Mouse (Mus musculus): ENCODE data around the gene Asna1.

Gene Asna1

GRCm38 (mm10) chr8:85036381-85036717 lies 11.3 kb upstream of the Asna1 start:
- in situ Hi-C loops (cut with MboI; ENCODE audit: low pct_unique_long_range_greater_than_20kb in 1 of 2, low sequenced_read_pairs in 2 of 2, unreplicated experiment in 1 of 2) = no loop called here

- in situ Hi-C loops (cut with MboI; ENCODE audit: low pct_unique_long_range_greater_than_20kb in 1 of 2, low sequenced_read_pairs in 2 of 2, unreplicated experiment in 1 of 2) = no loop called here
These were observed 10.7 kb upstream of the Asna1 start for GRCm38 (mm10) chr8:85035728-85036310.

- in situ Hi-C loops (cut with MboI; ENCODE audit: low pct_unique_long_range_greater_than_20kb in 1 of 2, low sequenced_read_pairs in 2 of 2, unreplicated experiment in 1 of 2) = no loop called here
These were observed 10.2 kb upstream of the Asna1 start for GRCm38 (mm10) chr8:85035165-85035727.

GRCm38 (mm10) chr8:85034764-85035163 lies 9.7 kb upstream of the Asna1 start:
- in situ Hi-C loops (cut with MboI; ENCODE audit: low pct_unique_long_range_greater_than_20kb in 1 of 2, low sequenced_read_pairs in 2 of 2, unreplicated experiment in 1 of 2) = no loop called here

- in situ Hi-C loops (cut with MboI; ENCODE audit: low pct_unique_long_range_greater_than_20kb in 1 of 2, low sequenced_read_pairs in 2 of 2, unreplicated experiment in 1 of 2) = no loop called here
These were observed 8.8 kb upstream of the Asna1 start for GRCm38 (mm10) chr8:85033867-85034266.

- in situ Hi-C loops (cut with MboI; ENCODE audit: low pct_unique_long_range_greater_than_20kb in 1 of 2, low sequenced_read_pairs in 2 of 2, unreplicated experiment in 1 of 2) = no loop called here
These were observed 7.7 kb upstream of the Asna1 start for GRCm38 (mm10) chr8:85032622-85033311.

GRCm38 (mm10) chr8:85029271-85029670 lies 4.2 kb upstream of the Asna1 start:
- in situ Hi-C loops (cut with MboI; ENCODE audit: low pct_unique_long_range_greater_than_20kb in 1 of 2, low sequenced_read_pairs in 2 of 2, unreplicated experiment in 1 of 2) = no loop called here

GRCm38 (mm10) chr8:85027922-85028321 lies 2.8 kb upstream of the Asna1 start:
- in situ Hi-C loops (cut with MboI; ENCODE audit: low pct_unique_long_range_greater_than_20kb in 1 of 2, low sequenced_read_pairs in 2 of 2, unreplicated experiment in 1 of 2) = no loop called here

- in situ Hi-C loops (cut with MboI; ENCODE audit: low pct_unique_long_range_greater_than_20kb in 1 of 2, low sequenced_read_pairs in 2 of 2, unreplicated experiment in 1 of 2) = no loop called here
These were observed 2.4 kb upstream of the Asna1 start for GRCm38 (mm10) chr8:85027516-85027855.

GRCm38 (mm10) chr8:85026670-85027515 lies 1.8 kb upstream of the Asna1 start, which contains the start of gene Trir:
Gene Trir, plus strand, starts transcription at chr8:85026823.
- in situ Hi-C loops (cut with MboI; ENCODE audit: low pct_unique_long_range_greater_than_20kb in 1 of 2, low sequenced_read_pairs in 2 of 2, unreplicated experiment in 1 of 2) = no loop called here

- in situ Hi-C loops (cut with MboI; ENCODE audit: low pct_unique_long_range_greater_than_20kb in 1 of 2, low sequenced_read_pairs in 2 of 2, unreplicated experiment in 1 of 2) = no loop called here
These were observed 1.2 kb downstream of the Asna1 start for GRCm38 (mm10) chr8:85023846-85024245.

- in situ Hi-C loops (cut with MboI; ENCODE audit: low pct_unique_long_range_greater_than_20kb in 1 of 2, low sequenced_read_pairs in 2 of 2, unreplicated experiment in 1 of 2) = no loop called here
These were observed 3.5 kb downstream of the Asna1 start for GRCm38 (mm10) chr8:85021514-85022055.

GRCm38 (mm10) chr8:85017209-85017608 lies 7.9 kb downstream of the Asna1 start:
- in situ Hi-C loops (cut with MboI; ENCODE audit: low pct_unique_long_range_greater_than_20kb in 1 of 2, low sequenced_read_pairs in 2 of 2, unreplicated experiment in 1 of 2) = no loop called here

- in situ Hi-C loops (cut with MboI; ENCODE audit: low pct_unique_long_range_greater_than_20kb in 1 of 2, low sequenced_read_pairs in 2 of 2, unreplicated experiment in 1 of 2) = no loop called here
These were observed 8.4 kb downstream of the Asna1 start for GRCm38 (mm10) chr8:85016724-85017123.

GRCm38 (mm10) chr8:85014431-85014830 lies 10.7 kb downstream of the Asna1 start, which contains the start of gene Best2:
Gene Best2, minus strand, starts transcription at chr8:85014531.
- in situ Hi-C loops (cut with MboI; ENCODE audit: low pct_unique_long_range_greater_than_20kb in 1 of 2, low sequenced_read_pairs in 2 of 2, unreplicated experiment in 1 of 2) = no loop called here

- in situ Hi-C loops (cut with MboI; ENCODE audit: low pct_unique_long_range_greater_than_20kb in 1 of 2, low sequenced_read_pairs in 2 of 2, unreplicated experiment in 1 of 2) = no loop called here
These were observed 11.7 kb downstream of the Asna1 start for GRCm38 (mm10) chr8:85013230-85013840.

- in situ Hi-C loops (cut with MboI; ENCODE audit: low pct_unique_long_range_greater_than_20kb in 1 of 2, low sequenced_read_pairs in 2 of 2, unreplicated experiment in 1 of 2) = no loop called here
These were observed 13.8 kb downstream of the Asna1 start for GRCm38 (mm10) chr8:85011242-85011641.

- in situ Hi-C loops (cut with MboI; ENCODE audit: low pct_unique_long_range_greater_than_20kb in 1 of 2, low sequenced_read_pairs in 2 of 2, unreplicated experiment in 1 of 2) = no loop called here
These were observed 17.4 kb downstream of the Asna1 start for GRCm38 (mm10) chr8:85007686-85008085.
